Mouse (Mus musculus) bone marrow, adult 2 months (tissue): ENCODE results near the gene Gm12184. TPM values are rescaled to one million over a fixed set of nuclear protein-coding genes. Genes with fewer than 3 reads are reported as not detected.
"Not testable (repeated sequence)": the region's sequence is repeated elsewhere in the genome, so short reads cannot be mapped to it uniquely, and the experiment has no call there.

Source experiments
- H3K27ac ChIP-seq: fragments of 200-500 bp; 2 replicates; pipeline ENCODE4 v1.5.1; 2012; ENCODE audit warnings: low read depth, mild to moderate bottlenecking, control low read depth, inconsistent platforms, low read length; ENCODE audit not compliant: control insufficient read depth, poor library complexity, insufficient read depth
- H3K4me1 ChIP-seq: fragments of 200-500 bp; 2 replicates; pipeline ENCODE4 v1.6.1; 2011; ENCODE audit warnings: low read length; ENCODE audit not compliant: control insufficient read depth, insufficient read depth
- H3K4me3 ChIP-seq: fragments of 200-500 bp; replicated peaks from 2 replicates; pipeline ENCODE3; 2011; ENCODE audit warnings: mild to moderate bottlenecking, low read depth, low read length, control low read depth; ENCODE audit not compliant: control insufficient read depth
- CTCF ChIP-seq: fragments of 200-500 bp; IDR thresholded peaks from 2 replicates; pipeline ENCODE4 v1.5.1; 2011; ENCODE audit warnings: low read length, control low read depth; ENCODE audit not compliant: control insufficient read depth, insufficient read depth
- POLR2A ChIP-seq: fragments of 200-500 bp; IDR thresholded peaks from 2 replicates; pipeline ENCODE4 v1.6.1; 2011; ENCODE audit warnings: low read depth, mild to moderate bottlenecking, control low read depth, low read length, borderline replicate concordance; ENCODE audit not compliant: control insufficient read depth
- WGBS: fragments of 180-500 bp; shearing (Covaris S2); methylation state at CpG from one replicate; pipeline ENCODE4 v1.1.7; 2018; 5-methylcytosine and 5-hydroxymethylcytosine counted together
- polyA plus RNA-seq: library from polyadenylated mRNA; stranded (reverse); fragments of >200 nt; gene quantifications from 2 replicates; pipeline ENCODE4 v1.2.4, GENCODE M21; 2011; ENCODE audit warnings: low replicate concordance; ENCODE audit not compliant: missing spikeins, insufficient read depth, insufficient read length

Gene Gm12184
- polyA plus RNA-seq, 1 experiment = 76.8 TPM

DNA sequence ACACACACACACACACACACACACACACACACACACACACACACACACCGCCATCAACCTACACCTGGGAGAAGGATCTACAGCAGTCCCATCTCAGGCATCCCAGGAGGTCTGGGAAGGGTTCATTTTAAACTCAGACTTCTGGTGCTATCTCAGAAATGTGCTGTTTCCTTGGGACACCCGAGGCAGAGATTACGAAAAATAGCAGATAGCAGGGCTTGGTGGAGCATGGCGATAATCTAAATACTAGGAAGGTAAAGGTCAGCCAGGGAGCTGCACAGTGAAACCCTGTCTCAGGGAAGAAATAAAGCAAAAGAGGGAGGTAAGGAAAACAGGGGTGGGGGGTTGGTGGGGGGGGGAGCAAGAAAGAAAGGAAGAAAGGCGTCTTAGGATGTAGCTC is 29.2 kb downstream of the Gm12184 start:
- no peak for TF ChIP-seq CTCF
- TF ChIP-seq POLR2A = no peak
- Histone ChIP-seq H3K27ac (no peak overlapping the region), H3K4me3 (no peak overlapping the region), H3K4me1 (peaks cover 2% of the 10 kb centered on the region; the same call in 1 of the 2 replicates)
- 53% methylated on average over 5 of the region's 5 CpGs for WGBS

DNA sequence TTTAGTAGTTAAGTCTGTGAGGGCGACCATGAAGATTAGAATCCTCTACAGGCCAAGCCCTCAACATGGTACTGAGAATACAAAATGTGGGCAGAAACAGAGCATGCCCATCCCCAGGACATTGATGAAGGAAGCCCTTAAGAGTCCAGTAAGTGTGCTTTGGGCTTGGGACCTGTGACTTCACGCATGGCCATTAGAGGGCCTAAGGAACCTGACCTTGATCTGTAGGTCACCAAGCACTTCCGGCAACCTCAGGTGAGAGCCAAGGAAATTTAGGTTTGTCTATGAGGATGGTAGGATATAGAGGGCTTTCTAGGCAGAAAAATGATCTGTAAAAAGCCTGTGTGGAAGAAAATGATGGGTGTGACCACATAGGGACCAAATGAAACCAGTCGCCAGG is 30.2 kb downstream of the Gm12184 start:
- WGBS = 77% methylated on average over 4 of the region's 4 CpGs
- no peaks in the 10 kb centered on the region; the same call in 1 of the 2 replicates for H3K4me1 ChIP-seq
- TF ChIP-seq CTCF (no peak), POLR2A (no peak)

DNA sequence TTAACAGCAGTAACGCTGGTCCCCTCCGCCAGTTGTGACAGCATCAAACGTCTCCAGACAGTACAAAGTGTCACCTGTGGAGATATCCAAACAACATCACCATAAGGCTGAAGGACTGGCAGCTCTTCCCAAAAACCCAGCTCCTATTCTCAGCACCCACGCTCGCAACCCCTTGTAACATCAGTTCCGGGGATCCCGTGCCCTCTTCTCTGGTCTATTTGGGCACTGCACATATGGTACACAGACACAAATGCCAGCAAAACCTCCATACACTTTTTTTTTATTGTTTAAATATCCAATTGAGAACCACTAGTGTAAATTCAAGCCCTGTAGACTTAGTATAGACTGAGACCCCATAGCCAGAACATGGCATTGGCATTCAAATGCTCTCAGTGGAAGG is 31.2 kb downstream of the Gm12184 start:
- Histone ChIP-seq H3K4me1 (no peaks in the 10 kb centered on the region; the same call in 1 of the 2 replicates), H3K4me3 (no peak overlapping the region), H3K27ac (no peak overlapping the region)
- WGBS = 85% methylated on average over 7 of the region's 7 CpGs
- no peak for TF ChIP-seq CTCF
- no peak for TF ChIP-seq POLR2A

More for the DNA sequence above, 30.2 kb downstream of the Gm12184 start:
- no peak overlapping the region for H3K4me3 ChIP-seq
- no peak overlapping the region for H3K27ac ChIP-seq

DNA sequence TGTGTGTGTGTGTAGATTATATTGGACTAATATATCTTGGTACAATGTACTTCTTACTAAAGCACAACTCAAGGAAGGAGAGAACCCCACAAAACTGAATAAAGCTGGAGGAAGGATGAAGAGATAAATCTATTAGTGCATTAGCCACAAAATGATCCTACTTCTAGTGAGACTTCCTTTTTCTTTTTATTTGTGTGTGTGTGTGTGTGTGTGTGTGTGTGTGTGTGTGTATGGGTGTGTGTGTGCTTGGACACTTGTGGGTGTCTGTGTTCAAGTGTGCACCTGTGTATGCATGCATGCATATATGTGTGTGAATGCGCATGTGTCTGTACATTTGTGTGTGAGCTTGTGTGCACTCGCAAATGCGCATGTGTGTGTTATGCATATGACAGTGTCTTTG is 33.3 kb downstream of the Gm12184 start:
- no peak overlapping the region for H3K4me3 ChIP-seq
- no peak overlapping the region for H3K27ac ChIP-seq
- H3K4me1 ChIP-seq = no peaks in the 10 kb centered on the region
- WGBS = 99% methylated on average over 3 of the region's 3 CpGs
- no peak for TF ChIP-seq CTCF
- no peak for TF ChIP-seq POLR2A

DNA sequence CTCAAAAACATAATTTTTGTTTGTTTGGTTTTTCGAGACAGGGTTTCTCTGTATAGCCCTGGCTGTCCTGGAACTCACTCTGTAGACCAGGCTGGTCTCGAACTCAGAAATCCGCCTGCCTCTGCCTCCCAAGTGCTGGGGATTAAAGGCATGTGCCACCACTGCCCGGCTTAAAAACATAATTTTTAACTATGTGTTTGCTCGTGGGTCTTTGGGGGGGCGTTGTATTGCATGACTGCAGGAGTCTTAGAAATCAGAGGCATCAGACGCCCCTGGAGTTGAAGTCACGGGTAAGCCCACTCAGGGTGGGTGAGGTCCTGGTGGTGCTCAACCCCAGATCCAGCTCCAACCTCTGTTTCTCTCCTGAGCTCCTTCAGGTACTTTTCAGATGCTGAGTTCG is 34.6 kb downstream of the Gm12184 start:
- H3K4me3 ChIP-seq, H3K27ac ChIP-seq, H3K4me1 ChIP-seq: not testable (repeated sequence)
- WGBS = 79% methylated on average over 9 of the region's 9 CpGs

DNA sequence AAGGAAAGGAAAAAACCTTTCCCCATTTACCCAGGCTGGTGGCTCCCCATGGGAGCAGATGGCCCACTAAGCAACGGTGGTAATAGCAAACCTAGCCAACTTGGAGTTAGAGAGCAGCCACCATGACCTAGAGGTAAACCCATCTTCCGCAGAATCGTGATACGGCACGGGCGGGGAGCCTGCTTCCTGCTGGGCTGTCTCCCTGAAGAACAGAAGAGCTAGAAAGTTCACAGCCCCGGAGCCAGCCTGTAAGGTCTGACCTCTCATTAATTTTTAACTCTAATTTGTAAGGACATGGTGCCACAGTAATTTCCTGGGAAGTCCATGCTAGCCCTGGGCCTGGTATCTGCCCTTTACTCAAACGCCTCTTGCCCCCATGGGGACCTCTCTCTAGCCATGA is 35.5 kb downstream of the Gm12184 start:
- no peak overlapping the region for H3K27ac ChIP-seq
- 76% methylated on average over 8 of the region's 8 CpGs for WGBS
- no peak overlapping the region for H3K4me3 ChIP-seq
- TF ChIP-seq CTCF (no peak), POLR2A (no peak)
- H3K4me1 ChIP-seq = no peaks in the 10 kb centered on the region

DNA sequence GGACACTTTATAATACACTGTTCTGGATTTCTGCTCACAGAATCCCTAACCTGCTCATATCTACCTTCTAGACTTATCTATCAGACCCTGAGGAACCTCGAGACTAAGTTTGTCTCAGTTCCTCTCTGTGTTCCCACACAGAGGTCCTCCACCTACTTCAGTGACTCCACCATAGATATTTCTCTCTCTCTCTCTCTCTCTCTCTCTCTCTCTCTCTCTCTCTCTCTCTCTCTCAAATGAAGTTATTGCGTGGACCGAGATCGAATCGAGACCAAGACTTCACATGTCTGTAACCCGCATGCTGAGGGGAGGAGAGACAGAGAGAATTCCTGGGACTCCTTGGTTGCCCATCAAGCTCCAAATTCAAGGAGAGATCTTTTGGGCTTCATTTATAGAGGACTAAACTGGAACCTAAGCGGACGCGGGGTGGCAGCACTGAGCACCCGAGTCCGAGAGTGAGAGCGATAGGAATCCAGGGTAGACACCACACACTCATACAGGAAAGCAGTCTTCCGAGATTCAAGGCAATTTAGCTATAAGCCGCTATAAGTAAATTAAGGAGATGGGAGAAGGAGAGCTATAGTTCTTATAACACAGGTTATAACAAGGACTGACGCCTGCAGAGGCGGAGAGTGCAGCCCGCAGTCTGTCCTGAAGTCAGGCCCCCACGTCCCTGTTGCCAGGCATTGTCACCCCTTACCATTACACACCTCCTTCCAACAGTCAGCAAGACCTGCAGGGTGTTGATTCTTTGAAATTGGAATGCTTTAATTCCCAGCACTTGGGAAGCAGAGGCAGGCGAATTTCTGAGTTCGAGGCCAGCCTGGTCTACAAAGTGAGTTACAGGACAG is 36.3 kb downstream of the Gm12184 start:
- Histone ChIP-seq H3K4me3 (no peak overlapping the region), H3K27ac (no peak overlapping the region), H3K4me1 (no peaks in the 10 kb centered on the region)
- 19% methylated on average over 20 of the region's 20 CpGs for WGBS
- TF ChIP-seq POLR2A (no peak), CTCF (peak; percentile 92)

DNA sequence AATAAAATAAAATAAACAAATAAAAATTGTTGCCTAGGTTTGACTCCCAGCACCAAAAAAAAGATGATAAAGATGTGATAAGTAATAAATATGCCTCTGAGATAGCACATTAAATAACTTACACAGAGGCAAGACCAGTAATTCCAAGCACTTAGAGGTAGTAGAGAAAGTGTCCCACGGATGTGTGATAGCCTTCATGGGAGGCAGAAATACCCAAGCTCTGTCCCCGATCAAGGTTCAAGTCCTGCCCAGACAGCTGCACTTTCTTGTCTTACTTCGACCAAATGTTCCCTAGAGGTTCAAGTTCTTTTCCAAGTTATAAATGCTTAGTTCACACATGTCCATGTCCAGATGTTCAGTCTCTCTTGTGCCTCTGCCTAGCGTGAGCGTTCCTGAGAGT is 37.2 kb downstream of the Gm12184 start:
- Histone ChIP-seq H3K4me3 (no peak overlapping the region), H3K4me1 (no peaks in the 10 kb centered on the region), H3K27ac (no peak overlapping the region)
- TF ChIP-seq CTCF (no peak), POLR2A (no peak)
- WGBS = 84% methylated on average over 5 of the region's 5 CpGs

DNA sequence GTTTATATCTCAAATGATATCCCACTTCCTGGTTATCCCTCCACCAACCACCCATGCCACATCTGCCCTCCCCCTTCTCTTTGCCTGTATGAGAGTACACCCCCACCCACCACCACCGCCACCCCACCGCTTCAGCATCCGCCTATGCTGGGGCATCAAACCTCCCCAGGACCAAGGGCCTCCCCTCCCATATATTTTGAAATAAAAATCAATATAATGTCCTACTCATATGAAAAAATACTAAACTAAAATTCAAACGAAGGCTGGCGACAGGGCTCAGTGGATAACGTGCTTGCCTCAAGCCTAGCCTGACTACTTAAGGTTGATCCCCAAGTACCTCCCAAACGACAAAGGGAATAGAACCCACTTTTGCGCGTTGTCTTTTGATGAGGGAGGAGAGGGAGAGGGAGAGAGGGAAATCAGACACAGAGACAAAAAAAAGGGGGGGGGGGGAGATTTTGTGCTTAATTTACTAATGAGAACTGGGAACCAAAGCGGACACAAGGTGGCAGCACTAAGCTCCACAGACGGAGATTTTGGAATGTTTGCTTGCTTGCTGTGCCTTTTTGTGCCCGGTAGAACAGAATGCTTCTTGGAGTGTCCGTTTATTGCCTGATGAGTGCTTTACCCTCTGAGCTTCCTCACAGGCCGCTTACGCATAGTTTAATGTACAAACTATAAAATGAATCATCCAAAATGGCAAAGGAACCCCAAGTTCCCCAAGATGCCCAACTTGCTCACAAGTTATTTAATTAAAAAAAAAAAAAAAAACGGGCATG is 38.0 kb downstream of the Gm12184 start:
- WGBS = 2% methylated on average over 16 of the region's 16 CpGs
- peak overlapping the region; percentile 39 for H3K4me3 ChIP-seq
- no peaks in the 10 kb centered on the region for H3K4me1 ChIP-seq
- no peak overlapping the region for H3K27ac ChIP-seq
- TF ChIP-seq POLR2A = no peak
- TF ChIP-seq CTCF = peak; percentile 59
